Mouse (Mus musculus): ENCODE data around the gene Slc2a8. TPM values are rescaled to one million over a fixed set of nuclear protein-coding genes. Genes with fewer than 3 reads are reported as not detected.

The Slc2a8 gene
- polyA plus RNA-seq, 1 experiment from 2014 or later = 9.1 TPM

GRCm38 (mm10) chr2:32928947-32929829 lies 52.7 kb downstream of the Slc2a8 start:
- no peak overlapping the region for H3K4me3 ChIP-seq (replicated peaks)
- peaks cover 19% of the 10 kb centered on the region for H3K4me1 ChIP-seq (replicated peaks)
- WGBS (ENCODE audit: insufficient replicate concordance) = 70% methylated on average over 19 of the region's 19 CpGs
- no peak overlapping the region for H3K9ac ChIP-seq
- H3K4me2 ChIP-seq = no peak overlapping the region
- peak overlapping the region; percentile 67 for H3K27ac ChIP-seq (replicated peaks)
- no peaks in the 10 kb centered on the region for H3K27me3 ChIP-seq
- peak; percentile 45 for ATAC-seq (ENCODE audit: insufficient read depth)
- H3K9me3 ChIP-seq (replicated peaks) = no peaks in the 10 kb centered on the region
- no peaks in the 10 kb centered on the region for H3K36me3 ChIP-seq (replicated peaks)

- Histone ChIP-seq H3K4me2 (no peak overlapping the region), H3K36me3 (replicated peaks) (0 out of 2 replicates have a peak, but pooled peaks cover 2% of the 10 kb centered on the region), H3K27me3 (no peaks in the 10 kb centered on the region), H3K9me3 (replicated peaks) (no peaks in the 10 kb centered on the region), H3K27ac (replicated peaks) (peak overlapping the region; percentile 67), H3K9ac (no peak overlapping the region), H3K4me1 (replicated peaks) (peaks cover 19% of the 10 kb centered on the region), H3K4me3 (replicated peaks) (no peak overlapping the region)
- ATAC-seq (ENCODE audit: insufficient read depth) = peak; percentile 30
- WGBS (ENCODE audit: insufficient replicate concordance) = 28% methylated on average over 10 of the region's 10 CpGs
Observed at GRCm38 (mm10) chr2:32928235-32928946, 53.5 kb downstream of the Slc2a8 start.

- no peak overlapping the region for H3K4me3 ChIP-seq (replicated peaks)
- no peaks in the 10 kb centered on the region for H3K9me3 ChIP-seq (replicated peaks)
- no peak overlapping the region for H3K4me2 ChIP-seq
- no peak for ATAC-seq (ENCODE audit: insufficient read depth)
- H3K9ac ChIP-seq = no peak overlapping the region
- H3K4me1 ChIP-seq (replicated peaks) = peaks cover 19% of the 10 kb centered on the region
- 64% methylated on average over 15 of the region's 15 CpGs for WGBS (ENCODE audit: insufficient replicate concordance)
- 0 out of 2 replicates have a peak, but pooled peaks cover 8% of the 10 kb centered on the region for H3K36me3 ChIP-seq (replicated peaks)
- no peak overlapping the region for H3K27ac ChIP-seq (replicated peaks)
- no peaks in the 10 kb centered on the region for H3K27me3 ChIP-seq
Observed at GRCm38 (mm10) chr2:32927624-32928234, 54.2 kb downstream of the Slc2a8 start.

- WGBS (ENCODE audit: insufficient replicate concordance) = 69% methylated on average over 12 of the region's 12 CpGs
- 0 out of 2 replicates have a peak, but pooled peaks cover 16% of the 10 kb centered on the region for H3K36me3 ChIP-seq (replicated peaks)
- ATAC-seq (ENCODE audit: insufficient read depth) = no peak
- no peaks in the 10 kb centered on the region for H3K9me3 ChIP-seq (replicated peaks)
- H3K4me2 ChIP-seq = no peak overlapping the region
- no peak overlapping the region for H3K4me3 ChIP-seq (replicated peaks)
- no peak overlapping the region for H3K27ac ChIP-seq (replicated peaks)
- H3K4me1 ChIP-seq (replicated peaks) = peaks cover 19% of the 10 kb centered on the region
- no peak overlapping the region for H3K9ac ChIP-seq
- no peaks in the 10 kb centered on the region for H3K27me3 ChIP-seq
Observed at GRCm38 (mm10) chr2:32926330-32927075, 55.4 kb downstream of the Slc2a8 start.

GRCm38 (mm10) chr2:32924306-32924844 lies 57.5 kb downstream of the Slc2a8 start:
- peaks cover 19% of the 10 kb centered on the region for H3K36me3 ChIP-seq (replicated peaks)
- no peak for ATAC-seq (ENCODE audit: insufficient read depth)
- no peaks in the 10 kb centered on the region for H3K9me3 ChIP-seq (replicated peaks)
- H3K27me3 ChIP-seq = no peaks in the 10 kb centered on the region
- no peak overlapping the region for H3K27ac ChIP-seq (replicated peaks)
- no peak overlapping the region for H3K9ac ChIP-seq
- no peak overlapping the region for H3K4me3 ChIP-seq (replicated peaks)
- 65% methylated on average over 10 of the region's 10 CpGs for WGBS (ENCODE audit: insufficient replicate concordance)
- peaks cover 19% of the 10 kb centered on the region for H3K4me1 ChIP-seq (replicated peaks)
- no peak overlapping the region for H3K4me2 ChIP-seq

- no peak overlapping the region for H3K4me3 ChIP-seq (replicated peaks)
- no peak overlapping the region for H3K9ac ChIP-seq
- WGBS (ENCODE audit: insufficient replicate concordance) = 82% methylated on average over 24 of the region's 24 CpGs
- no peaks in the 10 kb centered on the region for H3K27me3 ChIP-seq
- no peaks in the 10 kb centered on the region for H3K9me3 ChIP-seq (replicated peaks)
- H3K27ac ChIP-seq (replicated peaks) = no peak overlapping the region
- H3K4me1 ChIP-seq (replicated peaks) = peaks cover 14% of the 10 kb centered on the region
- no peak for ATAC-seq (ENCODE audit: insufficient read depth)
- peaks cover 19% of the 10 kb centered on the region for H3K36me3 ChIP-seq (replicated peaks)
- no peak overlapping the region for H3K4me2 ChIP-seq
Observed at GRCm38 (mm10) chr2:32923551-32924250, 58.2 kb downstream of the Slc2a8 start.

Other genes with a start within 250 kb of the Slc2a8 start
- not detected in 2 replicates for gene 6330409D20Rik, start 241.1 kb downstream of the Slc2a8 start, polyA plus RNA-seq (2015; fragmentation: Nextera tagmentation; extraction: Ambion mirVana)
- 24.7 and 27.7 TPM in 2 replicates for gene Tor2a, start 224.8 kb downstream of the Slc2a8 start, polyA plus RNA-seq (2015; fragmentation: Nextera tagmentation; extraction: Ambion mirVana)
- gene Ttc16, start 206.4 kb downstream of the Slc2a8 start, polyA plus RNA-seq (2015; fragmentation: Nextera tagmentation; extraction: Ambion mirVana) = 0.13 TPM in 1 of 2 replicates, not detected in the other
- 1.5 and 1.8 TPM in 2 replicates for gene Ptrh1, start 206.3 kb downstream of the Slc2a8 start, polyA plus RNA-seq (2015; fragmentation: Nextera tagmentation; extraction: Ambion mirVana)
- not detected in 2 replicates for gene Cfap157, start 197.7 kb downstream of the Slc2a8 start, polyA plus RNA-seq (2015; fragmentation: Nextera tagmentation; extraction: Ambion mirVana)
- gene Stxbp1, start 134.8 kb downstream of the Slc2a8 start, polyA plus RNA-seq (2015; fragmentation: Nextera tagmentation; extraction: Ambion mirVana) = 2.4 and 2.5 TPM in 2 replicates
- 8.5 and 11.6 TPM in 2 replicates for gene Fam129b, start 106.0 kb downstream of the Slc2a8 start, polyA plus RNA-seq (2015; fragmentation: Nextera tagmentation; extraction: Ambion mirVana)
- gene Rpl12, start 20.5 kb downstream of the Slc2a8 start, polyA plus RNA-seq (2015; fragmentation: Nextera tagmentation; extraction: Ambion mirVana) = 79.8 and 80.2 TPM in 2 replicates
- 2.0 and 2.5 TPM in 2 replicates for gene Lrsam1, start 20.5 kb downstream of the Slc2a8 start, polyA plus RNA-seq (2015; fragmentation: Nextera tagmentation; extraction: Ambion mirVana)
- gene Garnl3, start 149.6 kb upstream of the Slc2a8 start, polyA plus RNA-seq (2015; fragmentation: Nextera tagmentation; extraction: Ambion mirVana) = 0.86 and 0.89 TPM in 2 replicates
- gene Angptl2, start 234.0 kb upstream of the Slc2a8 start, polyA plus RNA-seq (2015; fragmentation: Nextera tagmentation; extraction: Ambion mirVana) = 3.3 and 4.1 TPM in 2 replicates